Mouse (Mus musculus) embryonic fibroblast, embryonic 13.5 days (primary cell): ENCODE measurements around the gene Gm14443.

Experiments used
- CTCF ChIP-seq: IDR thresholded peaks from 2 replicates; pipeline ENCODE4 v1.5.1; 2011; ENCODE audit warnings: mild to moderate bottlenecking, control low read depth, low read length, moderate library complexity, borderline replicate concordance; ENCODE audit not compliant: insufficient read depth
- POLR2A ChIP-seq: IDR thresholded peaks from 2 replicates; pipeline ENCODE4 v1.6.1; 2011; ENCODE audit warnings: low read depth, mild to moderate bottlenecking, control low read depth, low read length, moderate library complexity

GRCm38 (mm10) chr2:175156696-175157095 is 19.0 kb downstream of the Gm14443 start:
- TF ChIP-seq POLR2A (no peak), CTCF (no peak)
